Mouse (Mus musculus): ENCODE results near the gene Grin2b. TPM values are rescaled to one million over a fixed set of nuclear protein-coding genes. Genes with fewer than 3 reads are reported as not detected.

Gene Grin2b
- polyA plus RNA-seq, 2 experiments: 0.39 to 3.7 TPM

DNA sequence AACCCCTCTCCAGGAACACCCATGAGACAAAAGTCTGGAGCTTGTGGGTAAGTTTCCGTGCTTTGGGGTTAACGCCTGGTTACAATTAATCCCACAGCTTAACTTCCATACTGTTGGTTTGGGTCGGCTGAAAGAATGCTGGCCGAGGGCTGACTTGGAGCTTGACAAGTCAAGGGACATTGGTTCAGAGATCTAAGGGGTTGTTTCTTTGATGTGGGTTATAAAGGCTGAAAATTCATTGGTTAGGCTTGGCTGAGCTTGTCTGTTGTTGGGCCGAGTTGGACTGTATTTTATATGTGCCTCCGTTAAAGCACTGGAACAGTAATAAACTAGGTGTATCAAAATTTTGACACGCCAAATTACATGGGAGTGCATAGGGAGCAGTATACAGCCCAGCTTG, 359.6 kb downstream of the Grin2b start:
- ATAC-seq (ENCODE audit: low FRiP score, low read depth) (no peak), DNase-seq (ENCODE audit: low spot score) (no peak)
- Histone ChIP-seq H3K27me3 (ENCODE audit: control insufficient read depth, insufficient read depth, low read length) (no peaks in the 10 kb centered on the region), H3K4me1 (ENCODE audit: control insufficient read depth, insufficient read depth, low read length) (no peaks in the 10 kb centered on the region), H3K9ac (ENCODE audit: low read depth, low read length, severe bottlenecking) (no peak overlapping the region), H3K4me3 (replicated peaks; ENCODE audit: low read length) (no peak overlapping the region), H3K27ac (replicated peaks; ENCODE audit: low read depth, low read length) (no peak overlapping the region), H3K36me3 (ENCODE audit: control insufficient read depth, insufficient read depth, low read length) (no peaks in the 10 kb centered on the region), H3K4me2 (replicated peaks; ENCODE audit: low read depth, low read length, severe bottlenecking) (no peak overlapping the region), H3K9me3 (ENCODE audit: control insufficient read depth, low read length) (no peaks in the 10 kb centered on the region)
- 34% methylated on average over 7 of the region's 7 CpGs for WGBS
- no peak for TF ChIP-seq POLR2A (IDR thresholded peaks at IDR 0.05; ENCODE audit: borderline replicate concordance, extremely low read depth, insufficient read depth, insufficient read length)

DNA sequence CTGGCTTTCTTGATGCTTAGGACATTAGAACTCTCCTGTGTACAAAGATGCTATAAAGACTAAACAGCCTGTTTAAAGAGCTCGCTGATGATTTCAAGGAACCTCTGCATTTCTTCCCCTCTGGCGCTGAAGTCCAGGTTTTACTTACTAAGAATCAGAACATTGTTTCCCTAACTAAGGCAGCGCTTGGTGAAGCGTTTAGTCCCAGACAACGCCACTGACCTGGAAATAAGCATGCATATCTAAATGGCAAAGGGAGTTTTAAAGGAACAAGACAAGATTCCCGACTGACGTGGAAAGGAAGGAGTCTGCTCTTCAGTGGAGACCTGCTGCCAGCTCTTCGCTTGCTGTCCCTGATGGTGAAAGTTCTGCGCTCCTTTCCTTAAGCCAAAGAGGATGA, 367.9 kb downstream of the Grin2b start:
- DNase-seq (ENCODE audit: low spot score) (no peak), ATAC-seq (ENCODE audit: low FRiP score, low read depth) (no peak)
- no peak overlapping the region for H3K27ac ChIP-seq (replicated peaks; ENCODE audit: low read depth, low read length)
- no peak overlapping the region for H3K9ac ChIP-seq (ENCODE audit: low read depth, low read length, severe bottlenecking)
- no peak overlapping the region for H3K4me3 ChIP-seq (replicated peaks; ENCODE audit: low read length)
- H3K4me2 ChIP-seq (replicated peaks; ENCODE audit: low read depth, low read length, severe bottlenecking): no peak overlapping the region
- no peaks in the 10 kb centered on the region for H3K36me3 ChIP-seq (ENCODE audit: control insufficient read depth, insufficient read depth, low read length)
- H3K27me3 ChIP-seq (ENCODE audit: control insufficient read depth, insufficient read depth, low read length): no peaks in the 10 kb centered on the region
- no peak for TF ChIP-seq POLR2A (IDR thresholded peaks at IDR 0.05; ENCODE audit: borderline replicate concordance, extremely low read depth, insufficient read depth, insufficient read length)
- H3K9me3 ChIP-seq (ENCODE audit: control insufficient read depth, low read length): no peaks in the 10 kb centered on the region
- WGBS: 85% methylated on average over 9 of the region's 9 CpGs
- H3K4me1 ChIP-seq (ENCODE audit: control insufficient read depth, insufficient read depth, low read length): no peaks in the 10 kb centered on the region

DNA sequence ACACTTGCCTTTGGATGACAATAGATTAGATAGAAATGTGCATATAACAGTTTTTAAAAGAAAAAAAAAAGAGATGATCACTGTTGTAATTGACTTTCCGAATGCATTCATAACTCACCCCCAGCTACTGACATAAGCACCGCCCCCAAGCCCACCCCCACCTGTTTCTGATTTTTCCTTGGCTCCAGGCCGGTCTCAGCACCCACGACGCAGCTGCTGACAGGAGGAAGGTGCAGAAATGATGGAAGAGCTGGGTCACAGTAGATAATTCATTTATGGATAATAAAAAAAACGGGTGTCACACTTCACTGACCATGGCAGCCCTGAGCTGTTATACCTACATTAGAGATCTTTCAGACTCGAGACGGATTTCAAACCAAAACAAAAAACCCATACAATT, 373.4 kb downstream of the Grin2b start:
- H3K9me3 ChIP-seq (ENCODE audit: control insufficient read depth, low read length): no peaks in the 10 kb centered on the region
- WGBS: 50% methylated on average over 8 of the region's 8 CpGs
- ATAC-seq (ENCODE audit: low FRiP score, low read depth) (no peak), DNase-seq (ENCODE audit: low spot score) (no peak)
- H3K9ac ChIP-seq (ENCODE audit: low read depth, low read length, severe bottlenecking): no peak overlapping the region
- H3K27ac ChIP-seq (replicated peaks; ENCODE audit: low read depth, low read length): no peak overlapping the region
- H3K4me2 ChIP-seq (replicated peaks; ENCODE audit: low read depth, low read length, severe bottlenecking): no peak overlapping the region
- H3K4me3 ChIP-seq (replicated peaks; ENCODE audit: low read length): no peak overlapping the region
- TF ChIP-seq POLR2A (IDR thresholded peaks at IDR 0.05; ENCODE audit: borderline replicate concordance, extremely low read depth, insufficient read depth, insufficient read length): no peak
- H3K4me1 ChIP-seq (ENCODE audit: control insufficient read depth, insufficient read depth, low read length): no peaks in the 10 kb centered on the region
- H3K27me3 ChIP-seq (ENCODE audit: control insufficient read depth, insufficient read depth, low read length): no peaks in the 10 kb centered on the region
- no peaks in the 10 kb centered on the region for H3K36me3 ChIP-seq (ENCODE audit: control insufficient read depth, insufficient read depth, low read length)

DNA sequence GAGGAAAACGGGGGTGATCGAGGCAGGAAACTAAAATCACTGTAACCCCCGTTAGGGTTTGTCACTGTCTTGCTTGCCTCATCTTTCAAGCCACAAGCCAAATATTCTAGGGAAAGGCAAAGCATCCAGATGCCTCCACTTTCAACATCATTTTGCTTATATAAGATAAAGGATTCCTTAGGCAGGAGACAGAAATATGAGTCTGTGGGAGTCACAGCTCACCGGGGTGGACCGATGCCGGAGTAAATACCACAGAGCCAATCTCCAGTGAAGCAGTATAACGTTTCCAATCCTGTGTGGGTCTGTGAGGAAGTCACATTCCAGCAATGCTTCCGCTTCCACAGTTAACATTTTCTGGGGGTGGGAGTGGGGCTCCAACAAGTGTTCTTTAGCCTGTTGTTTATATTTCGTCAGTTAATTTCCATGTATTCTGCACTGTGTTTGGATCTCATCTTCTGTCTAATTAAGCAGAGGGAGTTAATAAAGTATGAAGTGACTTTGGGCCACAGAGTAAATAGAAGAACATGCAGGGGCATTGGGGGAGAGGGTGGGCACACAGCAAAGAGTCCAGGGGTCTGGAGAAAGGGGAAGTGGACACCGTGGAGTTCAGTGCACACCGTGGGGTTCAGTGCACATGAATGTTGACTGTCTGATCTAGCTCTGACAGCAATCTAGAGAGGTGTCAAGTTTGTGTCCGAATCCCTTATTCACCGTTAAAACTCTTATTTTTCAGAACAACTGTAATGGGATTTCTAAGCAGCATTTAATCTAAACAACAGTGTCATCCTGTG, 374.9 kb downstream of the Grin2b start:
- Histone ChIP-seq H3K27me3 (ENCODE audit: control insufficient read depth, insufficient read depth, low read length) (no peaks in the 10 kb centered on the region), H3K4me1 (ENCODE audit: control insufficient read depth, insufficient read depth, low read length) (no peaks in the 10 kb centered on the region), H3K4me3 (replicated peaks; ENCODE audit: low read length) (no peak overlapping the region), H3K4me2 (replicated peaks; ENCODE audit: low read depth, low read length, severe bottlenecking) (no peak overlapping the region), H3K27ac (replicated peaks; ENCODE audit: low read depth, low read length) (no peak overlapping the region), H3K9me3 (ENCODE audit: control insufficient read depth, low read length) (no peaks in the 10 kb centered on the region), H3K36me3 (ENCODE audit: control insufficient read depth, insufficient read depth, low read length) (no peaks in the 10 kb centered on the region), H3K9ac (ENCODE audit: low read depth, low read length, severe bottlenecking) (no peak overlapping the region)
- ATAC-seq (ENCODE audit: low FRiP score, low read depth): no peak
- 75% methylated on average over 13 of the region's 13 CpGs for WGBS
- DNase-seq (ENCODE audit: low spot score): no peak
- no peak for TF ChIP-seq POLR2A (IDR thresholded peaks at IDR 0.05; ENCODE audit: borderline replicate concordance, extremely low read depth, insufficient read depth, insufficient read length)

DNA sequence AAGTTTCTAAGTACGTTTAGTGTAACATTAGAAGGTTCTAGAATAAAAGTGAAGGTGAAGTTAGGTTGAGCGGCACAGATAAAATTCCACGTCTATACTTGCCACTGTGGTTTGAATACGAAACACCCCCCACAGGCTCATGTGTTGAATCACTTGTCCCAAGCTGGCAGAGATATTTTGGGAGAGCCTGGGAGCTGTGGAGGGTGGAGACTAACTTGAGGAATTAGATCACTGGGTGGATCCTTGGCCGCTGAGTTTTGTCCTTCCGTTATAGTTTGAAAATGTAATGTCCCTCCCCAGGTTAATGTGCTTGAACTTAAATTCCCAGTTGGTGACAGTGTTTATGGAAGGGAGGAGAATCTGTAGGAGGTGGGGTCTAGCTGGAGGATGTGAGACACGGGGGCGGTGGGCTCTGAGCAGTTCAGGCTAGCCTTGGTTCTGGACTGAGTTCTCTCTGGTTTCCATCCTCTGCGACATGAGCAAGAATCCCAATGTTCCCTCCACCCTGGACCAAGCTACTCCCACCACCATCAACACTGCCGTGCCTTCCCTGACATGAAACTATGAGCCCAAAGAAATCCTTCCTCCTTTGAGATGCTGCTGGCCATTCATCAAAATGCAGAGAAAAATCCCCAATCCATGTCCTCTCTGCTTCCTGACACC, 375.8 kb downstream of the Grin2b start:
- H3K27me3 ChIP-seq (ENCODE audit: control insufficient read depth, insufficient read depth, low read length): no peaks in the 10 kb centered on the region
- no peak overlapping the region for H3K4me3 ChIP-seq (replicated peaks; ENCODE audit: low read length)
- TF ChIP-seq POLR2A (IDR thresholded peaks at IDR 0.05; ENCODE audit: borderline replicate concordance, extremely low read depth, insufficient read depth, insufficient read length): no peak
- H3K9ac ChIP-seq (ENCODE audit: low read depth, low read length, severe bottlenecking): no peak overlapping the region
- no peaks in the 10 kb centered on the region for H3K4me1 ChIP-seq (ENCODE audit: control insufficient read depth, insufficient read depth, low read length)
- no peak for ATAC-seq (ENCODE audit: low FRiP score, low read depth)
- no peak overlapping the region for H3K4me2 ChIP-seq (replicated peaks; ENCODE audit: low read depth, low read length, severe bottlenecking)
- WGBS: 73% methylated on average over 10 of the region's 10 CpGs
- H3K36me3 ChIP-seq (ENCODE audit: control insufficient read depth, insufficient read depth, low read length): no peaks in the 10 kb centered on the region
- no peaks in the 10 kb centered on the region for H3K9me3 ChIP-seq (ENCODE audit: control insufficient read depth, low read length)
- no peak for DNase-seq (ENCODE audit: low spot score)
- H3K27ac ChIP-seq (replicated peaks; ENCODE audit: low read depth, low read length): no peak overlapping the region
